Mouse (Mus musculus) liver, embryonic 14.5 days (tissue): ENCODE data around the gene Ccdc18. TPM values are rescaled to one million over a fixed set of nuclear protein-coding genes. Genes with fewer than 3 reads are reported as not detected.
A peak's percentile ranks its signal among the peaks of the same experiment; 100 is the strongest.
"Not testable (repeated sequence)": the region's sequence is repeated elsewhere in the genome, so short reads cannot be mapped to it uniquely, and the experiment has no call there.

Source experiments
- ATAC-seq: fragments of 200-750 bp; cut with Nextera tagmentation; 2 replicates; pipeline ENCODE4 v1.8.0; 2017; ENCODE audit warnings: moderate number of reproducible peaks, mild to moderate bottlenecking, moderate library complexity; ENCODE audit not compliant: insufficient read depth
- DNase-seq, 3 experiments: peaks; one replicate each; pipeline ENCODE4 v3.0.0-alpha.2; 2012 to 2013; ENCODE audit warnings: low read depth in 3 of 3, low spot score in 3 of 3
- H3K27ac ChIP-seq: fragments of 300-500 bp; sonication (generic); 2 replicates; pipeline ENCODE4 v1.5.1; 2014; ENCODE audit warnings: moderate library complexity, mild to moderate bottlenecking, control low read depth, inconsistent platforms
- H3K27me3 ChIP-seq: fragments of 300-500 bp; sonication (generic); 2 replicates; pipeline ENCODE4 v1.6.1; 2014; ENCODE audit warnings: mild to moderate bottlenecking, low read length, moderate library complexity; ENCODE audit not compliant: control insufficient read depth, insufficient read depth
- H3K36me3 ChIP-seq: fragments of 300-500 bp; sonication (generic); replicated peaks from 2 replicates; pipeline ENCODE4 v1.6.1; 2014; ENCODE audit warnings: low read depth; ENCODE audit not compliant: control insufficient read depth, insufficient read depth
- H3K4me1 ChIP-seq, 2 experiments: fragments of 200-500 bp in 1 of 2; fragments of 300-500 bp in 1 of 2; sonication (generic) in 1 of 2; replicated peaks; 2 replicates each; pipeline ENCODE4 v1.6.1; 2012 to 2014; ENCODE audit warnings: antibody characterized with exemption in 1 of 2, inconsistent platforms in 1 of 2, low read length in 1 of 2; ENCODE audit not compliant: control insufficient read depth in 2 of 2, insufficient read depth in 2 of 2
- H3K4me2 ChIP-seq: fragments of 300-500 bp; sonication (generic); 2 replicates; pipeline ENCODE4 v1.6.1; 2014; ENCODE audit warnings: low read depth, mild to moderate bottlenecking, control low read depth, moderate library complexity
- H3K4me3 ChIP-seq, 2 experiments: fragments of 200-500 bp in 1 of 2; fragments of 300-500 bp in 1 of 2; sonication (generic) in 1 of 2; 2 replicates each; pipeline ENCODE4 v1.5.1; 2012 to 2014; ENCODE audit warnings: low read depth in 2 of 2, low read length in 2 of 2, mild to moderate bottlenecking in 2 of 2, control low read depth in 1 of 2, inconsistent platforms in 1 of 2, moderate library complexity in 1 of 2; ENCODE audit not compliant: insufficient read depth in 1 of 2
- H3K9ac ChIP-seq: fragments of 300-500 bp; sonication (generic); replicated peaks from 2 replicates; pipeline ENCODE4 v1.6.1; 2014; ENCODE audit warnings: mild to moderate bottlenecking, control low read depth, moderate library complexity
- H3K9me3 ChIP-seq: fragments of 300-500 bp; sonication (generic); 2 replicates; pipeline ENCODE4 v1.6.1; 2016; ENCODE audit warnings: low read length, mixed read lengths; ENCODE audit not compliant: control insufficient read depth
- CTCF ChIP-seq: IDR thresholded peaks from 2 replicates; pipeline ENCODE4 v1.5.1; 2016; ENCODE audit warnings: antibody characterized with exemption, low read depth, control low read depth
- EP300 ChIP-seq: IDR thresholded peaks from 2 replicates; pipeline ENCODE4 v1.6.1; 2016; ENCODE audit warnings: antibody characterized with exemption, low read depth
- WGBS: fragments of 180-500 bp; shearing (Covaris S2); extraction: QIAGEN DNeasy Blood & Tissue Kit; methylation state at CpG from one replicate; pipeline ENCODE4 v1.1.7; 2014; ENCODE audit not compliant: insufficient replicate concordance; 5-methylcytosine and 5-hydroxymethylcytosine counted together
- polyA plus RNA-seq, 2 experiments: library from polyadenylated mRNA; depleted of rRNA in 1 of 2; stranded (reverse) in 1 of 2; unstranded in 1 of 2; fragments of >200 nt; fragmentation: Nextera tagmentation in 1 of 2; extraction: Ambion mirVana in 1 of 2; gene quantifications; 2 replicates each; pipeline versions ENCODE4 v1.2.1 to v1.2.3; 2012 to 2014

The Ccdc18 gene
- polyA plus RNA-seq, 2 experiments, result 1.3 to 4.9 TPM

- peak overlapping the region; percentile 66 for H3K27ac ChIP-seq
- no peak overlapping the region for H3K4me3 ChIP-seq
- H3K9ac ChIP-seq, result no peak overlapping the region
- DNase-seq (peak in 1 of 3 experiments; percentile 41), ATAC-seq (no peak)
- H3K36me3 ChIP-seq, result no peaks in the 10 kb centered on the region; the same call in 1 of the 2 replicates
- no peak for TF ChIP-seq CTCF
- TF ChIP-seq EP300, result peak; percentile 73
- peak overlapping the region; percentile 96 for H3K4me2 ChIP-seq
- no peaks in the 10 kb centered on the region for H3K9me3 ChIP-seq
- no peaks in the 10 kb centered on the region for H3K27me3 ChIP-seq
- peaks cover 52 to 64% of the 10 kb centered on the region in 2 experiments for H3K4me1 ChIP-seq
Measured at GRCm38 (mm10) chr5:108266990-108267389, 134.3 kb downstream of the Ccdc18 start.

- DNase-seq (peak; percentile 81 to 84 (median 84)), ATAC-seq (peak; percentile 94)
- TF ChIP-seq EP300 (peak; percentile 29), CTCF (no peak)
- Histone ChIP-seq H3K9me3 (no peaks in the 10 kb centered on the region), H3K27me3 (no peaks in the 10 kb centered on the region), H3K36me3 (peaks cover 7% of the 10 kb centered on the region), H3K9ac (peak within 1 kb of the TSS; percentile 94), H3K4me1 (peaks cover 40 to 55% of the 10 kb centered on the region in 2 experiments), H3K27ac (peak within 1 kb of the TSS; percentile 95), H3K4me3 (peak within 1 kb of the TSS; percentile 84 to 100), H3K4me2 (peak within 1 kb of the TSS; percentile 96)
- 2% methylated on average over 55 of the region's 55 CpGs for WGBS
Measured at GRCm38 (mm10) chr5:108268127-108269062, 135.7 kb downstream of the Ccdc18 start, which contains the start of gene Dr1. TSS of gene Dr1 (plus strand) at chr5:108268897.

- TF ChIP-seq EP300 (no peak; the same call in 1 of the 2 replicates), CTCF (0 out of 2 replicates have a peak, but pooled peaks have one; percentile 1)
- H3K4me1 ChIP-seq, result peaks cover 34 to 52% of the 10 kb centered on the region in 2 experiments
Measured at GRCm38 (mm10) chr5:108269063-108269810, 136.6 kb downstream of the Ccdc18 start.

GRCm38 (mm10) chr5:108269811-108270151, 137.1 kb downstream of the Ccdc18 start:
- Histone ChIP-seq H3K27me3 (no peaks in the 10 kb centered on the region), H3K9ac (peak overlapping the region; percentile 94), H3K4me3 (peak overlapping the region; percentile 84 to 100), H3K36me3 (peaks cover 9% of the 10 kb centered on the region), H3K27ac (peak overlapping the region; percentile 95), H3K9me3 (no peaks in the 10 kb centered on the region), H3K4me2 (peak overlapping the region; percentile 96), H3K4me1 (peaks cover 34 to 48% of the 10 kb centered on the region in 2 experiments)
- DNase-seq (no peak), ATAC-seq (no peak)
- 5% methylated on average over 7 of the region's 7 CpGs for WGBS
- no peak for TF ChIP-seq CTCF
- no peak for TF ChIP-seq EP300

More at GRCm38 (mm10) chr5:108269063-108269810, 136.6 kb downstream of the Ccdc18 start:
- peak in 1 of 3 experiments; percentile 35 for DNase-seq
- WGBS, result under 1% methylated on average over 43 of the region's 44 CpGs
- H3K4me2 ChIP-seq, result peak overlapping the region; percentile 96
- H3K27me3 ChIP-seq, result no peaks in the 10 kb centered on the region
- peak; percentile 70 for ATAC-seq
- peak overlapping the region; percentile 95 for H3K27ac ChIP-seq
- peak overlapping the region; percentile 94 for H3K9ac ChIP-seq
- H3K36me3 ChIP-seq, result peaks cover 7% of the 10 kb centered on the region
- no peaks in the 10 kb centered on the region for H3K9me3 ChIP-seq
- H3K4me3 ChIP-seq, result peak overlapping the region; percentile 84 to 100

- DNase-seq (peak in 1 of 3 experiments; percentile 37), ATAC-seq (no peak)
- Histone ChIP-seq H3K9ac (peak overlapping the region; percentile 94), H3K4me3 (peak overlapping the region; percentile 84 to 100), H3K27me3 (no peaks in the 10 kb centered on the region), H3K4me1 (peaks cover 28 to 41% of the 10 kb centered on the region in 2 experiments), H3K36me3 (peaks cover 13% of the 10 kb centered on the region), H3K4me2 (peak overlapping the region; percentile 96), H3K9me3 (no peaks in the 10 kb centered on the region), H3K27ac (peak overlapping the region; percentile 95)
- TF ChIP-seq CTCF (no peak), EP300 (no peak)
- WGBS, result 4% methylated on average over 9 of the region's 9 CpGs
Measured at GRCm38 (mm10) chr5:108270415-108270814, 137.7 kb downstream of the Ccdc18 start.

GRCm38 (mm10) chr5:108271345-108271744, 138.7 kb downstream of the Ccdc18 start:
- H3K9me3 ChIP-seq, result not testable (repeated sequence)
- H3K4me3 ChIP-seq, result peak overlapping the region; percentile 51 to 100; a peak in 3 of 4 replicates

More at GRCm38 (mm10) chr5:108271345-108271744, 138.7 kb downstream of the Ccdc18 start:
- not testable (repeated sequence) for DNase-seq, H3K27me3 ChIP-seq, ATAC-seq, H3K27ac ChIP-seq
- Histone ChIP-seq H3K36me3 (peaks cover 16% of the 10 kb centered on the region), H3K9ac (peak overlapping the region; percentile 33; the same call in 1 of the 2 replicates), H3K4me2 (peak overlapping the region; percentile 96), H3K4me1 (peaks cover 20 to 33% of the 10 kb centered on the region in 2 experiments)
- 70% methylated on average over 6 of the region's 6 CpGs for WGBS
